Mouse (Mus musculus) olfactory bulb, adult 2 months (tissue): ENCODE data around the gene Impdh1. TPM values are rescaled to one million over a fixed set of nuclear protein-coding genes. Genes with fewer than 3 reads are reported as not detected.
A peak's percentile ranks its signal among the peaks of the same experiment; 100 is the strongest.

ENCODE experiments used
- H3K27ac ChIP-seq: fragments of 200-500 bp; 2 replicates; pipeline ENCODE4 v1.5.1; 2012; ENCODE audit warnings: low read depth, low read length; ENCODE audit not compliant: insufficient read depth
- H3K4me1 ChIP-seq: fragments of 200-500 bp; 2 replicates; pipeline ENCODE4 v1.6.1; 2012; ENCODE audit warnings: low read length; ENCODE audit not compliant: control insufficient read depth, insufficient read depth
- H3K4me3 ChIP-seq: fragments of 200-500 bp; 2 replicates; pipeline ENCODE4 v1.5.1; 2012; ENCODE audit warnings: mild to moderate bottlenecking, low read depth, low read length, moderate library complexity; ENCODE audit not compliant: insufficient read depth
- CTCF ChIP-seq: fragments of 200-500 bp; IDR thresholded peaks from 2 replicates; pipeline ENCODE4 v1.5.1; 2012; ENCODE audit warnings: low read depth, mild to moderate bottlenecking, low read length, moderate library complexity; ENCODE audit not compliant: insufficient read depth
- POLR2A ChIP-seq: fragments of 200-500 bp; IDR thresholded peaks from 2 replicates; pipeline ENCODE4 v1.6.1; 2012; ENCODE audit warnings: mild to moderate bottlenecking, low read depth, low read length, moderate library complexity; ENCODE audit not compliant: insufficient read depth
- WGBS: fragments of 180-500 bp; shearing (Covaris S2); methylation state at CpG from one replicate; pipeline ENCODE4 v1.1.7; 2018; 5-methylcytosine and 5-hydroxymethylcytosine counted together
- polyA plus RNA-seq: library from polyadenylated mRNA; stranded (reverse); fragments of >200 nt; gene quantifications from 2 replicates; pipeline ENCODE4 v1.2.4, GENCODE M21; 2012; ENCODE audit warnings: low replicate concordance; ENCODE audit not compliant: missing spikeins, insufficient read depth, insufficient read length

Gene Impdh1
- not detected in 2 replicates for polyA plus RNA-seq

DNA sequence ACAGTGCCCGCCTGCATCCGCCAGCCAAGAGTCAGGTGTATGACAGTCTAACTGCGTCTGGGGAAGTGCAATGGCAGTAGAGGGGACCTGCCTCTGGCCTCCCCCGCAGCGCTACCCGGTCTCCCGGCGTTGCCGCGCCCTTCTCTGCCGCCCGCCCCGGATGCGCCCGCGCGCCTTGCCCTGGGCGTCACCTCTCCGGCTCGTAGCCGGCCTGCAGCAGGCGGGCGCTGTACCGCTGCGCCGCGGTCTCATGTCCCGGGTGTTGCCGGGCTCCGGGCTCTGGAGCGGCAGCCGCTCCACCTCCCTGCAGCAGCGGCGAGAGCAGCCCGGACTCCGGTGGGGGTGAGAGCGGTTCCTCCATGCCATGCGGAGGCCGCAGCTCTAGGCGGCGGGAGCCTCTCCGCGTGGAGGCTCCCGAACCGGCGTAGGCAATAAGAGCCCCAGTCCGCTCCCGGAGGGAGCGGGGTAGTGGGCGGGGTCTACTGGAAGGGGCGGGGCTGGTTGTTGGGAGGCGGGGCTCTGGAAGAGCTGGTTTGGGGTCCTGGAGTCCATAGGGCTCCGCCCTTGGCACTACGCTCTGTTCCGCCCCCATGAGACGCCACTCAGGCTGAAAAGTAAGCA is at the start of gene Impdh1:
Impdh1 (minus strand) TSS at position 484 of the 621 bp plus-strand sequence.
- TF ChIP-seq POLR2A (no peak; the same call in 1 of the 2 replicates), CTCF (no peak)
- Histone ChIP-seq H3K4me1 (peaks cover 26% of the 10 kb centered on the region), H3K27ac (no peak within 1 kb of the TSS), H3K4me3 (peak within 1 kb of the TSS; percentile 69)
- WGBS: under 1% methylated on average over 56 of the region's 56 CpGs

DNA sequence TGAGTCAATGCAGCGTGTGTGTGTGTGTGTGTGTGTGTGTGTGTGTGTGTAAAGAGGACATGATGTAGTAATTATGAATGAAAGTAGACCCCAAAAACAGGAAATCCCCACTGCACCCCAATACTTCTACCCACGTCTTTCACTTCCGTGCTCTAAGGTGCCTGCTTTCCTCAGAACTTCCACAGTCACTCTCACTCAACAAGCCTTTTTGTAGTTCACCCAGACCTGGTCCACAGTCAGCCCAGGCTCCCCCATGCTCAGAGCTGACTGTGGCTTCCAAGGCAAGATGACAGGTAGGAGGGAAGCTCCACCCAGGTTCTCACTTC is 48.3 kb upstream of the Impdh1 start:
- TF ChIP-seq CTCF (no peak), POLR2A (no peak)
- 50% methylated on average over 3 of the region's 3 CpGs for WGBS

DNA sequence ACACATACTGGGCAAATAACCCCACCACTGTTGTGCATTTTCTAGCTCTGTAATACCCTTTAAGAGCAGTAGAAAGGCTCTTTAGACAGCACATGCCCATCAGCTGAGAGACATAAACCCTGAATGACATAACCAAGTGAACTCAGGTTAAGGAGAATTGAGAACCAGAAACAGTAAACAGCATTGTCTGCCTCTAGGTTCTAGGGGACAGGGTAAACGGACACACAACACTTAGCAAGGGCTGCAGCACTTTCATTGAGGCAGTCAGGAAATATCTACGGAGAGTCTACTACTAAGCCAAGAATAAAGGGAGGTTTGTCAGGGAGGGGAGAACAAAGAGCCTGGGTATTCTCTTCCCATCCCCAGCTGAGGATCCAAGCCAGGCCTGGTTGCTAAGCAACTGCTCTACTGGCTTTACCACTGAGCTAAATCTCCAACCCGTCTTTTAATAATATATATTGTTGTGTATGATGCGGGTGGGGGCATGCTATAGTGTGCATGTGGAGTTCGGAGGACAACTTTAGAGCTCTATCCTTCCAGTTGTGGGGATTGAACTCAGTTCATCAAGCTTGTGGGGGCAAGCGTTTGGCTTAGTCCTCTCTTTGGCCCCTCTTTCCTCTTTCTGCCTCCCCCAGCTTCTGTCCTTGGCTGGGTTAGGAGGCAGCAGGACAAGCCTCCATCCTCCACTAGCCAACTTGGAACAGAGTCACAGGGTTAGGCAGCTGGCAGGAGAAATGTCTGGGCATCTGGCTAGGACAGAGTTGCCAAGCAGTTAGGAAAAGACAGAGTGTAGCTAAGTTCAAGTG is 47.7 kb upstream of the Impdh1 start:
- WGBS: 26% methylated on average over 6 of the region's 6 CpGs
- no peak for TF ChIP-seq CTCF
- TF ChIP-seq POLR2A: no peak
- peaks cover 3% of the 10 kb centered on the region; the same call in 1 of the 2 replicates for H3K4me1 ChIP-seq
- no peak overlapping the region for H3K4me3 ChIP-seq
- no peak overlapping the region for H3K27ac ChIP-seq

More for the DNA sequence above, 48.3 kb upstream of the Impdh1 start:
- peaks cover 3% of the 10 kb centered on the region; the same call in 1 of the 2 replicates for H3K4me1 ChIP-seq
- H3K4me3 ChIP-seq: no peak overlapping the region
- H3K27ac ChIP-seq: no peak overlapping the region

DNA sequence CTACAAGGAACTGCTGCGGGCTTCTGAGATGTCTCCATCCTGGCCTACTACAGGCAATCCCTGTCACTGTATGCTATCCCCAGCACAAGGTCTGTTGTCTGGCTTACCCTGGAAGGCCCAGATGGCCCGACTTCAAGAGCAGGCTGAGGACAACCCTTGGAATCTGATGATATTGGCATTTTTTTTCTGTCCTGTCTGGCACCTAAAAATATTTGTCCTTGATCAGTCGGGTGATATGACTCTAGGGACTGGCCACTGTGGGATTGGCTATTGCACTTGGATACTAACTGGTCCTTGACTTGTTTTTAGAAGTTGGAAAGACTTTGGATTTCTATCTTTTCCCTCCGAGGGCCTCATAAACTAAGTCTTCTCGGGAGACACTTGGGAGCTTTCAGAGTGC is 45.7 kb upstream of the Impdh1 start:
- TF ChIP-seq CTCF (no peak), POLR2A (no peak)
- WGBS: 87% methylated on average over 5 of the region's 5 CpGs
- Histone ChIP-seq H3K27ac (no peak overlapping the region), H3K4me3 (no peak overlapping the region), H3K4me1 (peaks cover 3% of the 10 kb centered on the region; the same call in 1 of the 2 replicates)

DNA sequence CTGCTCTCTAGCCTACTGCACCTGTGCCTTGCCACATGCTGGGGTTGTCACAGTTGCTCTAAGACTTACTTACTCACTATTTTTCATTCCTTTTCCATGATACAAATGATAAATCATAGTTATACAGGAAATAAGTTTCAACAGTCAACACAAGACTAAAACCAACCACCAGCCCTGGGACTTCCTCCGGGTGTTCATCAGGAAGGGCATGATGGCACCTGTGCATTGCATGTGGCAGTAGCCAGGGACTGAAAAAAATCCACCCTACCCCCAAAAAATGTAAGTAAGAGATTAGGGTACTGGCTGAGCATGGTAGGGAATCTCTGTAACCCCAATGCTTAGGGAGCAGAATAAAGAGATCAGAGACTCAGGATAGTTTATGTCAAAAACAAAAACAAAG is 43.3 kb upstream of the Impdh1 start:
- H3K27ac ChIP-seq: no peak overlapping the region
- WGBS: 90% methylated on average over 1 of the region's 1 CpGs
- no peak overlapping the region for H3K4me3 ChIP-seq
- TF ChIP-seq CTCF (no peak), POLR2A (no peak)
- H3K4me1 ChIP-seq: peaks cover 3% of the 10 kb centered on the region; the same call in 1 of the 2 replicates

DNA sequence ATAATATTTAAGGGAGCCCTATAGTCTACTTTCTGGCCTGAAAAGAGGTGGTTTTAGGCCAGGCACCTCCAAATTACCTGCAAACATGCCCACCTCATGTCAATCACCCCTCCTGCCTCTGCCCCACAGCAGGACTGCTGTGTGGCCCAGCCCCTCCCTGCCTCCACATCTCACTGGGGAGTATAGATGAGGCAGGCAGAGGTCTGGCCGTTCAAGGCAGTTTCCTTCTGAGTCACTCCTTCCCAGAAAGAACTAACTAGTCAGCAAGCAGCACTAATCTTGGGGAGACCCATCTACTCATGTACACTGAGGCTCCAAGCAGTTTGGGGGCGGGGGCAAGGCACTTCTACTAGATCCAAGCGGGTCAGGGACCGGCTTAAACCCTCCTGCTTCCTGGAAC is 30.9 kb upstream of the Impdh1 start:
- H3K4me3 ChIP-seq: no peak overlapping the region
- no peak for TF ChIP-seq POLR2A
- no peak for TF ChIP-seq CTCF
- WGBS: 57% methylated on average over 4 of the region's 4 CpGs
- H3K27ac ChIP-seq: no peak overlapping the region
- H3K4me1 ChIP-seq: no peaks in the 10 kb centered on the region

DNA sequence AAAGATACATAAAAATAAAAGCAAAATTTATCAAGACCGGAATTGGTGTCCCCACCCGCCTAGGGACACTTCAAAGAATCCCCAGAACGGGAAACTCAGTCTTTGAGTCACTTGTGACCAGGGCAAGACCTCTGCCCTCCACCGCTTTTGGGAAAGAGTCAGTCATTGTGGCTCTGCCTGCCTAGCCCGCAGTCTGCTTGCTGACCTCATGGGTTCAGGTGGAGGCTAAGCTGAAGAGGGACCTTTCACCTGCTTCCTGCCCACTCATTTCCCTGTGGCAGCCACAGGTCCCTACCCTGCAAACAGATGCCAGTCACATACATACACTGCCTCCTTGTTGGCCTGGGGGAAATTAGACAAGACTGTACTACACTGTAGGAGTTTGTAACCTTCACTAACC is 30.4 kb upstream of the Impdh1 start:
- TF ChIP-seq POLR2A (no peak), CTCF (no peak)
- Histone ChIP-seq H3K4me1 (no peaks in the 10 kb centered on the region), H3K27ac (no peak overlapping the region), H3K4me3 (no peak overlapping the region)
- 79% methylated on average over 5 of the region's 5 CpGs for WGBS

DNA sequence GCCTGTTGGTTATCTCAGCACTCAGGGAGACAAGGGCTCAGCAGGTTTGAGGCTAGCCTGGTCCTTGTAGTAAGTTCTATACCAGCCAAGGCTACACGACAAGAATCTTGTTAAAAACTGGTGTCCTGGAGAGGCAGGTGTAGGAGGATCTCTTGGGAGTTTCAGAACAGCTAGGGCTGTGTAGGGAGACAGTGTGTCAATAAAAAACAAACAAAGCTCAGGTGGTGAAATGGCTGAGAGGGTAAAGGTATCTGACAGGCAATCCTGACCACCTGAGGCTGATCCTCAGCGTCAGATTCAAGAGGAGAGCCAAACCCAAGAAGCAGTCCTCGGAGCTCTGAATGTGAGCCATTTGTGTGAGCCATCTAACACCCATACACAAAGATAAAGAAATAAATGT is 30.0 kb upstream of the Impdh1 start:
- TF ChIP-seq POLR2A (no peak), CTCF (no peak)

More for the DNA sequence above, 30.0 kb upstream of the Impdh1 start:
- 93% methylated on average over 3 of the region's 3 CpGs for WGBS
- H3K27ac ChIP-seq: no peak overlapping the region
- no peak overlapping the region for H3K4me3 ChIP-seq
- H3K4me1 ChIP-seq: no peaks in the 10 kb centered on the region
